Mouse (Mus musculus) CH12.LX (cell line): ENCODE measurements around the gene Tex14. TPM values are rescaled to one million over a fixed set of nuclear protein-coding genes. Genes with fewer than 3 reads are reported as not detected.
A peak's percentile ranks its signal among the peaks of the same experiment; 100 is the strongest.
"Not testable (repeated sequence)": the region's sequence is repeated elsewhere in the genome, so short reads cannot be mapped to it uniquely, and the experiment has no call there.

ENCODE experiments used
- DNase-seq: peaks from one replicate; pipeline ENCODE4 v3.0.0-alpha.2; 2013; ENCODE audit errors: extremely low read depth
- H3K27ac ChIP-seq: 2 replicates; pipeline ENCODE4 v1.5.1; 2012; ENCODE audit warnings: low read depth, mild to moderate bottlenecking, control low read depth, moderate library complexity; ENCODE audit not compliant: insufficient read depth
- H3K27me3 ChIP-seq: replicated peaks from 2 replicates; pipeline ENCODE3; 2012; ENCODE audit warnings: inconsistent platforms
- H3K36me3 ChIP-seq, 2 experiments: replicated peaks in 1 of 2; 2 replicates each; pipeline versions ENCODE3 to v1.6.1; 2012; ENCODE audit warnings: inconsistent platforms in 1 of 2, low read length in 1 of 2, mild to moderate bottlenecking in 1 of 2, mixed read lengths in 1 of 2, moderate library complexity in 1 of 2; ENCODE audit not compliant: control insufficient read depth in 1 of 2, insufficient read depth in 1 of 2
- H3K4me1 ChIP-seq, 2 experiments: 2 replicates each; pipeline ENCODE4 v1.6.1; 2012; ENCODE audit warnings: inconsistent platforms in 1 of 2, moderate library complexity in 1 of 2; ENCODE audit not compliant: insufficient read depth in 2 of 2, control insufficient read depth in 1 of 2
- H3K4me2 ChIP-seq: 2 replicates; pipeline ENCODE4 v1.6.1; 2012; ENCODE audit warnings: low read depth, mild to moderate bottlenecking, control low read depth; ENCODE audit not compliant: poor library complexity, insufficient read depth, severe bottlenecking
- H3K4me3 ChIP-seq, 3 experiments: fragments of 150-350 bp in 1 of 3; sonication (generic) in 1 of 3; replicated peaks in 1 of 3; 2 replicates each; pipeline versions ENCODE3 to v1.5.1; 2011 to 2012; ENCODE audit warnings: low read depth in 2 of 3, low read length in 2 of 3, mild to moderate bottlenecking in 2 of 3, moderate library complexity in 2 of 3, control low read depth in 1 of 3, improper control_type of control experiment in 1 of 3, inconsistent platforms in 1 of 3, mixed read lengths in 1 of 3; ENCODE audit not compliant: poor library complexity in 1 of 3
- H3K79me2 ChIP-seq: replicated peaks from 2 replicates; pipeline ENCODE4 v1.6.1; 2012; ENCODE audit warnings: mild to moderate bottlenecking, moderate library complexity; ENCODE audit not compliant: control insufficient read depth, poor library complexity, insufficient read depth, severe bottlenecking; ENCODE audit errors: extremely low read depth
- H3K9ac ChIP-seq: 2 replicates; pipeline ENCODE4 v1.6.1; 2012; ENCODE audit warnings: low read depth, mild to moderate bottlenecking, control low read depth, moderate library complexity; ENCODE audit not compliant: insufficient read depth
- H3K9me3 ChIP-seq: replicated peaks from 2 replicates; pipeline ENCODE3; 2012; ENCODE audit warnings: low read length, inconsistent platforms, mixed read lengths
- CHD1 ChIP-seq: IDR thresholded peaks from 2 replicates; pipeline ENCODE4 v1.6.1; 2012; ENCODE audit warnings: low read depth, low read length, improper control_type of control experiment, inconsistent platforms
- CHD2 ChIP-seq: IDR thresholded peaks from 2 replicates; pipeline ENCODE4 v1.6.1; 2011; ENCODE audit warnings: low read length, improper control_type of control experiment
- E2F4 ChIP-seq: IDR thresholded peaks from 2 replicates; pipeline ENCODE4 v1.6.1; 2011; ENCODE audit warnings: low read depth, low read length, improper control_type of control experiment; ENCODE audit not compliant: insufficient replicate concordance
- ELF1 ChIP-seq: IDR thresholded peaks from 2 replicates; pipeline ENCODE4 v1.6.1; 2014; ENCODE audit warnings: low read depth, mild to moderate bottlenecking, inconsistent platforms, low read length, improper control_type of control experiment
- EP300 ChIP-seq: IDR thresholded peaks from 2 replicates; pipeline ENCODE4 v1.6.1; 2011; ENCODE audit warnings: low read length, improper control_type of control experiment
- ETS1 ChIP-seq: conservative IDR thresholded peaks from 2 replicates; pipeline ENCODE4 v1.6.1; 2012; ENCODE audit warnings: low read depth, mild to moderate bottlenecking, inconsistent platforms, low read length, improper control_type of control experiment, moderate library complexity
- HCFC1 ChIP-seq: IDR thresholded peaks from 2 replicates; pipeline ENCODE4 v1.6.1; 2012; ENCODE audit warnings: low read depth, mild to moderate bottlenecking, inconsistent platforms, low read length, improper control_type of control experiment
- IRF4 ChIP-seq: IDR thresholded peaks from 2 replicates; pipeline ENCODE4 v1.6.1; 2014; ENCODE audit warnings: low read depth, mild to moderate bottlenecking, inconsistent platforms, low read length, improper control_type of control experiment
- JUND ChIP-seq: conservative IDR thresholded peaks from 2 replicates; pipeline ENCODE4 v1.6.1; 2011; ENCODE audit warnings: low read depth, low read length, improper control_type of control experiment
- KAT2A ChIP-seq: IDR thresholded peaks from 2 replicates; pipeline ENCODE4 v1.6.1; 2012; ENCODE audit warnings: low read length, improper control_type of control experiment, inconsistent platforms; ENCODE audit not compliant: insufficient replicate concordance
- MAFK ChIP-seq: IDR thresholded peaks from 2 replicates; pipeline ENCODE4 v1.6.1; 2011; ENCODE audit warnings: low read length, improper control_type of control experiment; ENCODE audit not compliant: insufficient replicate concordance
- MAX ChIP-seq: IDR thresholded peaks from 2 replicates; pipeline ENCODE4 v1.6.1; 2011; ENCODE audit warnings: low read length, improper control_type of control experiment
- MAZ ChIP-seq: IDR thresholded peaks from 2 replicates; pipeline ENCODE4 v1.6.1; 2012; ENCODE audit warnings: low read depth, mild to moderate bottlenecking, inconsistent platforms, low read length, improper control_type of control experiment, moderate library complexity
- MEF2A ChIP-seq: IDR thresholded peaks from 2 replicates; pipeline ENCODE4 v1.6.1; 2014; ENCODE audit warnings: low read depth, mild to moderate bottlenecking, inconsistent platforms, low read length, improper control_type of control experiment, borderline replicate concordance
- MXI1 ChIP-seq: IDR thresholded peaks from 2 replicates; pipeline ENCODE4 v1.6.1; 2011; ENCODE audit warnings: mild to moderate bottlenecking, low read depth, low read length, improper control_type of control experiment
- MYC ChIP-seq: IDR thresholded peaks from 2 replicates; pipeline ENCODE4 v1.6.1; 2011; ENCODE audit warnings: low read depth, mild to moderate bottlenecking, improper control_type of control experiment, low read length
- NELFE ChIP-seq: IDR thresholded peaks from 2 replicates; pipeline ENCODE4 v1.6.1; 2011; ENCODE audit warnings: low read depth, low read length, improper control_type of control experiment
- NRF1 ChIP-seq: IDR thresholded peaks from 2 replicates; pipeline ENCODE4 v1.6.1; 2014; ENCODE audit warnings: low read depth, mild to moderate bottlenecking, inconsistent platforms, low read length, improper control_type of control experiment, moderate library complexity
- POLR2A ChIP-seq: IDR thresholded peaks from 2 replicates; pipeline ENCODE4 v1.6.1; 2011; ENCODE audit warnings: low read depth, mild to moderate bottlenecking, improper control_type of control experiment, low read length
- POLR2AphosphoS2 ChIP-seq: IDR thresholded peaks from 2 replicates; pipeline ENCODE4 v1.6.1; 2011; ENCODE audit warnings: low read depth, low read length, improper control_type of control experiment
- RAD21 ChIP-seq: IDR thresholded peaks from 2 replicates; pipeline ENCODE4 v1.6.1; 2011; ENCODE audit warnings: low read depth, mild to moderate bottlenecking, low read length, improper control_type of control experiment, moderate library complexity
- RCOR1 ChIP-seq: conservative IDR thresholded peaks from 2 replicates; pipeline ENCODE4 v1.6.1; 2012; ENCODE audit warnings: low read depth, mild to moderate bottlenecking, inconsistent platforms, low read length, improper control_type of control experiment
- SIN3A ChIP-seq: IDR thresholded peaks from 2 replicates; pipeline ENCODE4 v1.6.1; 2012; ENCODE audit warnings: low read length, improper control_type of control experiment, inconsistent platforms
- TBP ChIP-seq: conservative IDR thresholded peaks from 2 replicates; pipeline ENCODE4 v1.6.1; 2011; ENCODE audit warnings: low read depth, low read length, improper control_type of control experiment
- TCF12 ChIP-seq: IDR thresholded peaks from 2 replicates; pipeline ENCODE4 v1.6.1; 2014; ENCODE audit warnings: low read depth, mild to moderate bottlenecking, inconsistent platforms, low read length, improper control_type of control experiment
- UBTF ChIP-seq: IDR thresholded peaks from 2 replicates; pipeline ENCODE4 v1.6.1; 2012; ENCODE audit warnings: low read depth, mild to moderate bottlenecking, inconsistent platforms, low read length, improper control_type of control experiment, moderate library complexity
- USF2 ChIP-seq: conservative IDR thresholded peaks from 2 replicates; pipeline ENCODE4 v1.6.1; 2011; ENCODE audit warnings: low read depth, low read length, improper control_type of control experiment
- ZMIZ1 ChIP-seq: IDR thresholded peaks from 2 replicates; pipeline ENCODE4 v1.6.1; 2012; ENCODE audit warnings: low read depth, mild to moderate bottlenecking, inconsistent platforms, low read length, improper control_type of control experiment
- ZNF384 ChIP-seq: IDR thresholded peaks from 2 replicates; pipeline ENCODE4 v1.6.1; 2012; ENCODE audit warnings: low read depth, low read length, improper control_type of control experiment, inconsistent platforms
- dilution Hi-C: fragments of 300-500 bp; cut with MboI; formaldehyde crosslinking; loops from 2 replicates; pipeline ENCODE4 v1.14.3; 2020; ENCODE audit warnings: low sequenced_read_pairs; ENCODE audit not compliant: extremely low pct_unique_long_range_greater_than_20kb, extremely low pct_ligation_motif_present
- in situ Hi-C: fragments of 300-500 bp; cut with MboI; formaldehyde crosslinking; loops from 3 replicates; pipeline ENCODE4 v1.14.3; 2019; ENCODE audit warnings: low sequenced_read_pairs, low pct_ligation_motif_present, low pct_unique_long_range_greater_than_20kb, mixed read lengths
- polyA plus RNA-seq: library from polyadenylated mRNA; unstranded; fragments of >175 nt; gene quantifications from 2 replicates; pipeline ENCODE4 v1.2.1, GENCODE M21; 2012; ENCODE audit warnings: low read depth; ENCODE audit not compliant: insufficient read length
- total RNA-seq, 2 experiments: library from RNA; depleted of rRNA; stranded (reverse); fragments of 300-350 nt in 1 of 2; fragments of >200 nt in 1 of 2; gene quantifications; 2 replicates each; pipeline ENCODE4 v1.2.3; 2012 to 2014

Gene Tex14
- total and polyA plus RNA-seq, 3 experiments: 1.3 to 2.1 (median 1.4) TPM

- Histone ChIP-seq H3K4me3 (peak overlapping the region; percentile 38 to 44 (median 41)), H3K4me1 (peaks cover 4 to 45% of the 10 kb centered on the region in 2 experiments), H3K9ac (peak overlapping the region; percentile 80), H3K79me2 (no peaks in the 10 kb centered on the region), H3K27me3 (no peaks in the 10 kb centered on the region), H3K9me3 (no peaks in the 10 kb centered on the region), H3K27ac (no peak overlapping the region), H3K36me3 (no peaks in the 10 kb centered on the region), H3K4me2 (peak overlapping the region; percentile 94)
- dilution Hi-C loops: no loop called here
- DNase-seq: no peak
- in situ Hi-C loops: loop anchor here (5.0 kb wide), 1 partner anchor 36 kb away; no protein-coding TSS in a partner anchor
- TF ChIP-seq MAFK (0 out of 2 replicates have a peak, but pooled peaks have one; percentile 40), EP300 (peak; percentile 52), MAZ (no peak), IRF4 (no peak), ELF1 (peak; percentile 94), TCF12 (no peak), RCOR1 (no peak), RAD21 (no peak), CHD1 (peak; percentile 95; the same call in 1 of the 2 replicates), MAX (0 out of 2 replicates have a peak, but pooled peaks have one; percentile 49), MYC (no peak), USF2 (no peak), MXI1 (0 out of 2 replicates have a peak, but pooled peaks have one; percentile 47), KAT2A (0 out of 2 replicates have a peak, but pooled peaks have one; percentile 22), SIN3A (peak; percentile 20; the same call in 1 of the 2 replicates)
Observed at GRCm38 (mm10) chr11:87426121-87426449, 21.2 kb downstream of the Tex14 start.

GRCm38 (mm10) chr11:87426450-87427250, 21.8 kb downstream of the Tex14 start:
- dilution Hi-C loops, H3K36me3 ChIP-seq, H3K27me3 ChIP-seq, H3K79me2 ChIP-seq, H3K27ac ChIP-seq, H3K9me3 ChIP-seq: not testable (repeated sequence)
- DNase-seq: peak; percentile 98
- Histone ChIP-seq H3K4me2 (peak overlapping the region; percentile 94; the same call in 1 of the 2 replicates), H3K9ac (peak overlapping the region; percentile 80), H3K4me1 (peaks cover 4 to 43% of the 10 kb centered on the region in 2 experiments), H3K4me3 (peak overlapping the region in 1 of 3 experiments; percentile 44)
- in situ Hi-C loops: loop anchor here (5.0 kb wide), 1 partner anchor 36 kb away; no protein-coding TSS in a partner anchor
- TF ChIP-seq IRF4 (peak; percentile 82; the same call in 1 of the 2 replicates), ETS1 (peak; percentile 99), ZMIZ1 (peak; percentile 100), USF2 (peak; percentile 57), TCF12 (peak; percentile 95), POLR2AphosphoS2 (peak; percentile 100), UBTF (0 out of 2 replicates have a peak, but pooled peaks have one; percentile 52), E2F4 (peak; percentile 93; the same call in 1 of the 2 replicates), NRF1 (peak; percentile 56; the same call in 1 of the 2 replicates), MAZ (peak; percentile 94), NELFE (peak; percentile 96), HCFC1 (peak; percentile 79), MAFK (peak; percentile 92), ELF1 (peak; percentile 27; the same call in 1 of the 2 replicates), SIN3A (peak; percentile 89), JUND (peak; percentile 83), POLR2A (peak; percentile 98), ZNF384 (peak; percentile 87), TBP (peak; percentile 99), CHD2 (peak; percentile 45), MEF2A (peak; percentile 92), KAT2A (0 out of 2 replicates have a peak, but pooled peaks have one; percentile 13)
